ENCODE assay signal across 9 mouse cellular contexts in genomic region chr8:83178228-83178742, GRCm38 (mm10). TPM values are rescaled to one million over a fixed set of nuclear protein-coding genes. Genes with fewer than 3 reads are reported as not detected.
A peak's percentile ranks its signal among the peaks of the same experiment; 100 is the strongest.
DNase-seq lines count a peak whose midpoint lies in the region; ATAC-seq lines count a peak whose summit lies in the region.
"Had no signal": no experiment of that assay in that cellular context is flagged by ENCODE, and none has a peak within 500 bp of the region (broad histone marks: within the 10 kb centered on the region; RNA-seq: fewer than 3 reads in every experiment).

No protein-coding gene starts in this region.

- WGBS in heart, embryonic 16.5 days = 7% methylated on average over 9 of the region's 9 CpGs
- 7% methylated on average over 9 of the region's 9 CpGs for WGBS in liver, embryonic 12.5 days (ENCODE audit: insufficient replicate concordance)
- WGBS in neural tube, embryonic 14.5 days = 15% methylated on average over 9 of the region's 9 CpGs

- no peaks in the 10 kb centered on the region for H3K27me3 ChIP-seq in heart, embryonic 16.5 days (ENCODE audit: control insufficient read depth, insufficient read depth, low read length)
- H3K27me3 ChIP-seq in liver, embryonic 12.5 days (replicated peaks) = peaks cover 9% of the 10 kb centered on the region; the same call in 1 of the 2 replicates
- no peaks in the 10 kb centered on the region for H3K27me3 ChIP-seq in neural tube, embryonic 14.5 days (ENCODE audit: control insufficient read depth, insufficient read depth, low read length)

- no peak overlapping the region for H3K27ac ChIP-seq in heart, embryonic 16.5 days (ENCODE audit: low read length)
- H3K27ac ChIP-seq in liver, embryonic 12.5 days = peak overlapping the region; percentile 61
- H3K27ac ChIP-seq in neural tube, embryonic 14.5 days (ENCODE audit: low read depth, low read length) = 0 out of 2 replicates have a peak overlapping the region, but pooled peaks have one; percentile 22

- no peak overlapping the region for H3K4me3 ChIP-seq in heart, embryonic 16.5 days (ENCODE audit: low read length)
- H3K4me3 ChIP-seq in liver, embryonic 12.5 days = no peak overlapping the region
- H3K4me3 ChIP-seq in neural tube, embryonic 14.5 days (ENCODE audit: low read depth, low read length) = no peak overlapping the region
- H3K4me3 ChIP-seq: megakaryocyte, embryonic 14.5 days had no signal

- peak; percentile 47 for DNase-seq in adrenal gland, adult 2 months
- DNase-seq in adrenal gland, adult 18-20 months (ENCODE audit: low spot score in 2 of 2) = no peak
- peak; percentile 63 for DNase-seq in adrenal gland, postnatal 14 days
- DNase-seq in layer of hippocampus, postnatal 36 days = no peak
- DNase-seq in adipocyte (ENCODE audit: low spot score) = no peak

- H3K4me2 ChIP-seq in heart, embryonic 16.5 days (ENCODE audit: low read depth, low read length) = peak overlapping the region; percentile 33
- H3K4me2 ChIP-seq in liver, embryonic 12.5 days = peak overlapping the region; percentile 25; the same call in 1 of the 2 replicates
- H3K4me2 ChIP-seq in neural tube, embryonic 14.5 days (ENCODE audit: low read depth, low read length) = no peak overlapping the region

- no peak for ATAC-seq in heart, embryonic 16.5 days (replicated peaks; ENCODE audit: extremely low read depth, insufficient read depth, low FRiP score)
- ATAC-seq in liver, embryonic 12.5 days = peak; percentile 47; the same call in 1 of the 2 replicates
- ATAC-seq in neural tube, embryonic 14.5 days (ENCODE audit: low read depth) = no peak

- no peaks in the 10 kb centered on the region for H3K36me3 ChIP-seq in heart, embryonic 16.5 days (ENCODE audit: control insufficient read depth, insufficient read depth)
- H3K36me3 ChIP-seq in liver, embryonic 12.5 days = no peaks in the 10 kb centered on the region
- no peaks in the 10 kb centered on the region for H3K36me3 ChIP-seq in neural tube, embryonic 14.5 days (ENCODE audit: control insufficient read depth, insufficient read depth, low read length)

- H3K4me1 ChIP-seq in heart, embryonic 16.5 days (ENCODE audit: control insufficient read depth, insufficient read depth, low read length) = peaks cover 8% of the 10 kb centered on the region; the same call in 1 of the 2 replicates
- H3K4me1 ChIP-seq in liver, embryonic 12.5 days = peaks cover 26% of the 10 kb centered on the region
- H3K4me1 ChIP-seq in neural tube, embryonic 14.5 days (ENCODE audit: control insufficient read depth, insufficient read depth, low read length) = peaks cover 32% of the 10 kb centered on the region

- no peaks in the 10 kb centered on the region for H3K9me3 ChIP-seq in heart, embryonic 16.5 days (replicated peaks; ENCODE audit: control insufficient read depth, low read length)
- no peaks in the 10 kb centered on the region for H3K9me3 ChIP-seq in liver, embryonic 12.5 days (replicated peaks)
- H3K9me3 ChIP-seq in neural tube, embryonic 14.5 days (ENCODE audit: control insufficient read depth, low read length) = no peaks in the 10 kb centered on the region
- H3K9me3 ChIP-seq: megakaryocyte, embryonic 14.5 days had no signal

- H3K9ac ChIP-seq in heart, embryonic 16.5 days (ENCODE audit: low read length) = no peak overlapping the region
- H3K9ac ChIP-seq in liver, embryonic 12.5 days = no peak overlapping the region
- no peak overlapping the region for H3K9ac ChIP-seq in neural tube, embryonic 14.5 days (replicated peaks; ENCODE audit: low read depth, low read length)

RNA-seq across cellular contexts. Expression of gene Gm10645, which starts 12.3 kb away (rescaled TPM):
- under 1 TPM in 1 of 2 experiments, not detected in 1; 0.28 TPM for total RNA-seq in adrenal gland, adult 2 months (2021)
- polyA plus RNA-seq in adrenal gland, adult 2 months (2012; rRNA removed) = 1.3 and 1.5 TPM in 2 replicates
- total RNA-seq in adrenal gland, adult 18-20 months (2021) = under 1 TPM in 1 of 2 experiments, not detected in 1; 0.46 TPM
- total RNA-seq in adrenal gland, postnatal 14 days (2021) = not detected in 2 replicates
- polyA plus RNA-seq in heart, embryonic 16.5 days (2015; fragmentation: Nextera tagmentation; extraction: Ambion mirVana) = 0.58 and 0.86 TPM in 2 replicates
- polyA plus RNA-seq in liver, embryonic 12.5 days (2016; fragmentation: Nextera tagmentation; extraction: Ambion mirVana) = 0.44 and 0.48 TPM in 2 replicates
- 9.8 and 14.2 TPM in 2 replicates for polyA plus RNA-seq in neural tube, embryonic 14.5 days (2014; fragmentation: Nextera tagmentation; extraction: Ambion mirVana)
- total RNA-seq in layer of hippocampus, postnatal 36 days (2021) = under 1 TPM; 0.75 to 0.83 TPM

RNA-seq across cellular contexts. Expression of gene Tbc1d9, which starts 13.1 kb away (rescaled TPM):
- 10 to 100 TPM in 1 of 2 experiments, 1 to 10 TPM in 1; 7.6 to 11.8 TPM for total RNA-seq in adrenal gland, adult 2 months (2021)
- 5.7 and 6.2 TPM in 2 replicates for polyA plus RNA-seq in adrenal gland, adult 2 months (2012; rRNA removed)
- total RNA-seq in adrenal gland, adult 18-20 months (2021) = 10 to 100 TPM in 1 of 2 experiments, 1 to 10 TPM in 1; 8.1 to 10.9 TPM
- total RNA-seq in adrenal gland, postnatal 14 days (2021) = 6.6 and 7.8 TPM in 2 replicates
- polyA plus RNA-seq in heart, embryonic 16.5 days (2015; fragmentation: Nextera tagmentation; extraction: Ambion mirVana) = 0.66 and 1.1 TPM in 2 replicates
- 0.60 and 0.72 TPM in 2 replicates for polyA plus RNA-seq in liver, embryonic 12.5 days (2016; fragmentation: Nextera tagmentation; extraction: Ambion mirVana)
- 19.0 and 19.7 TPM in 2 replicates for polyA plus RNA-seq in neural tube, embryonic 14.5 days (2014; fragmentation: Nextera tagmentation; extraction: Ambion mirVana)
- total RNA-seq in layer of hippocampus, postnatal 36 days (2021) = 10 to 100 TPM; 65.0 to 65.7 TPM

Comparison
In these comparisons a context has a peak if more than half of its experiments do, and no peak if none do; other contexts are left out.
1. DNase-seq: peak in adrenal gland, adult 2 months (single experiment) and adrenal gland, postnatal 14 days (single experiment); none in adrenal gland, adult 18-20 months (0 of 2), layer of hippocampus, postnatal 36 days (0 of 2) and adipocyte (single experiment).